In genomic region chr11:22987357-22987756, GRCm38 (mm10) we compare ENCODE assay signal across 8 mouse cellular contexts. TPM values are rescaled to one million over a fixed set of nuclear protein-coding genes. Genes with fewer than 3 reads are reported as not detected.
DNase-seq lines count a peak whose midpoint lies in the region; ATAC-seq lines count a peak whose summit lies in the region.

No protein-coding gene starts in this region.

- no peak overlapping the region for H3K9ac ChIP-seq in liver, embryonic 12.5 days

- no peak overlapping the region for H3K4me2 ChIP-seq in liver, embryonic 12.5 days

- WGBS in liver, embryonic 12.5 days (ENCODE audit: insufficient replicate concordance) = 51% methylated on average over 2 of the region's 2 CpGs

- DNase-seq in cerebellum, adult 9-10 months = peak; percentile 82
- no peak for DNase-seq in cerebellum, adult 11-12 months
- DNase-seq in liver (peak; percentile 27), R1 (ENCODE audit: low read depth, low spot score) (peak; percentile 76)
- peak; percentile 50 for DNase-seq in fibroblast of lung, adult 2 months (ENCODE audit: low read depth)

- no peak overlapping the region for H3K4me3 ChIP-seq in liver, embryonic 12.5 days

- peaks cover 28% of the 10 kb centered on the region for H3K4me1 ChIP-seq in liver, embryonic 12.5 days

- no peak for ATAC-seq in liver, embryonic 12.5 days
- ATAC-seq in megakaryocyte, adult 5-6 weeks (ENCODE audit: poor library complexity, severe bottlenecking) = peak; percentile 46
- no peak for ATAC-seq in frontal cortex, adult (ENCODE audit: low TSS enrichment)

- no peaks in the 10 kb centered on the region for H3K9me3 ChIP-seq in liver, embryonic 12.5 days (replicated peaks)

- peaks cover 5% of the 10 kb centered on the region; the same call in 1 of the 2 replicates for H3K36me3 ChIP-seq in liver, embryonic 12.5 days

- no peaks in the 10 kb centered on the region for H3K27me3 ChIP-seq in liver, embryonic 12.5 days (replicated peaks)

- no peak overlapping the region for H3K27ac ChIP-seq in liver, embryonic 12.5 days

RNA-seq across cellular contexts. Expression of gene Cct4, which starts 3.0 kb away (rescaled TPM):
- 240 and 269 TPM in 2 replicates for polyA plus RNA-seq in liver, embryonic 12.5 days (2016; fragmentation: Nextera tagmentation; extraction: Ambion mirVana)
- total RNA-seq in megakaryocyte, adult 5-6 weeks (2015) = 184 and 193 TPM in 2 replicates
- 137 and 141 TPM in 2 replicates for total RNA-seq in megakaryocyte, adult 5-6 weeks (2017)

RNA-seq across cellular contexts. Expression of gene Commd1, which starts 5.2 kb away (rescaled TPM):
- 219 and 222 TPM in 2 replicates for polyA plus RNA-seq in liver, embryonic 12.5 days (2016; fragmentation: Nextera tagmentation; extraction: Ambion mirVana)
- 138 TPM in 2 replicates for total RNA-seq in megakaryocyte, adult 5-6 weeks (2015)
- 98.5 and 129 TPM in 2 replicates for total RNA-seq in megakaryocyte, adult 5-6 weeks (2017)

RNA-seq across cellular contexts. Expression of gene Gm28048, which starts 5.5 kb away (rescaled TPM):
- polyA plus RNA-seq in liver, embryonic 12.5 days (2016; fragmentation: Nextera tagmentation; extraction: Ambion mirVana) = 10.2 and 10.9 TPM in 2 replicates
- total RNA-seq in megakaryocyte, adult 5-6 weeks (2015) = 58.7 and 62.6 TPM in 2 replicates
- 31.5 and 36.8 TPM in 2 replicates for total RNA-seq in megakaryocyte, adult 5-6 weeks (2017)

RNA-seq across cellular contexts. Expression of gene Zrsr1, which starts 15.6 kb away (rescaled TPM):
- 2.3 and 2.8 TPM in 2 replicates for polyA plus RNA-seq in liver, embryonic 12.5 days (2016; fragmentation: Nextera tagmentation; extraction: Ambion mirVana)
- 7.2 and 7.4 TPM in 2 replicates for total RNA-seq in megakaryocyte, adult 5-6 weeks (2015)
- total RNA-seq in megakaryocyte, adult 5-6 weeks (2017) = 11.7 and 15.4 TPM in 2 replicates

RNA-seq across cellular contexts. Expression of gene Fam161a, which starts 20.0 kb away (rescaled TPM):
- 0.65 and 0.85 TPM in 2 replicates for polyA plus RNA-seq in liver, embryonic 12.5 days (2016; fragmentation: Nextera tagmentation; extraction: Ambion mirVana)
- 3.5 and 4.1 TPM in 2 replicates for total RNA-seq in megakaryocyte, adult 5-6 weeks (2015)
- total RNA-seq in megakaryocyte, adult 5-6 weeks (2017) = 2.6 and 3.5 TPM in 2 replicates
